Comparison of ENCODE assay signal across 13 mouse cellular contexts in genomic region chr2:112612628-112613027, GRCm38 (mm10).
DNase-seq lines count a peak whose midpoint lies in the region; ATAC-seq and TF ChIP-seq lines count a peak whose summit lies in the region.
"Had no signal": no experiment of that assay in that cellular context is flagged by ENCODE, and none has a peak within 500 bp of the region (broad histone marks: within the 10 kb centered on the region; RNA-seq: fewer than 3 reads in every experiment).

No protein-coding gene starts in this region.

- H3K4me3 ChIP-seq in hindbrain, postnatal 0 days (ENCODE audit: low read length) = no peak overlapping the region
- no peak overlapping the region for H3K4me3 ChIP-seq in hindbrain, embryonic 10.5 days
- no peak overlapping the region for H3K4me3 ChIP-seq in lung, postnatal 0 days (ENCODE audit: low read depth, low read length)
- H3K4me3 ChIP-seq: heart, embryonic 13.5 days; midbrain, embryonic 13.5 days had no signal

- no peak for DNase-seq in hindbrain, postnatal 0 days (ENCODE audit: low spot score)
- no peak for DNase-seq in hindbrain, embryonic 10.5 days (ENCODE audit: low spot score)
- DNase-seq in lung, postnatal 0 days (ENCODE audit: low spot score) = no peak
- no peak for DNase-seq in lung, postnatal 10 days
- DNase-seq in Muller cell, postnatal 12 days (ENCODE audit: inconsistent ontology term) = peak; percentile 11
- DNase-seq in urinary bladder, postnatal 36 days (ENCODE audit: low spot score in 2 of 2) = no peak
- DNase-seq: adrenal gland, postnatal 14 days; kidney, postnatal 4 days; thymus, postnatal 25 days had no signal

- WGBS in hindbrain, postnatal 0 days = 82% methylated on average over 3 of the region's 3 CpGs
- 83% methylated on average over 3 of the region's 3 CpGs for WGBS in hindbrain, embryonic 10.5 days
- 81% methylated on average over 3 of the region's 3 CpGs for WGBS in lung, postnatal 0 days

- H3K4me2 ChIP-seq in hindbrain, postnatal 0 days (ENCODE audit: low read depth, low read length) = no peak overlapping the region
- H3K4me2 ChIP-seq in lung, postnatal 0 days (replicated peaks; ENCODE audit: low read depth, low read length) = no peak overlapping the region
- H3K4me2 ChIP-seq: heart, embryonic 13.5 days; hindbrain, embryonic 14.5 days; midbrain, embryonic 13.5 days had no signal

- no peak for TF ChIP-seq EP300 in lung, postnatal 0 days (IDR thresholded peaks at IDR 0.05)

- H3K27me3 ChIP-seq in hindbrain, postnatal 0 days (ENCODE audit: insufficient read depth, low read length) = no peaks in the 10 kb centered on the region
- H3K27me3 ChIP-seq in hindbrain, embryonic 10.5 days (ENCODE audit: insufficient read depth, poor library complexity, severe bottlenecking) = no peaks in the 10 kb centered on the region
- H3K27me3 ChIP-seq in lung, postnatal 0 days (replicated peaks; ENCODE audit: insufficient read depth, low read length) = no peaks in the 10 kb centered on the region
- H3K27me3 ChIP-seq: heart, embryonic 13.5 days; midbrain, embryonic 13.5 days had no signal

- no peaks in the 10 kb centered on the region for H3K9me3 ChIP-seq in hindbrain, postnatal 0 days (ENCODE audit: low read length)
- H3K9me3 ChIP-seq in hindbrain, embryonic 10.5 days = no peaks in the 10 kb centered on the region
- no peaks in the 10 kb centered on the region for H3K9me3 ChIP-seq in lung, postnatal 0 days (ENCODE audit: low read length)
- H3K9me3 ChIP-seq: midbrain, embryonic 13.5 days had no signal

- no peaks in the 10 kb centered on the region for H3K36me3 ChIP-seq in hindbrain, postnatal 0 days (ENCODE audit: insufficient read depth, low read length)
- H3K36me3 ChIP-seq in hindbrain, embryonic 10.5 days = no peaks in the 10 kb centered on the region
- no peaks in the 10 kb centered on the region for H3K36me3 ChIP-seq in lung, postnatal 0 days (ENCODE audit: insufficient read depth, low read length)
- H3K36me3 ChIP-seq: heart, embryonic 13.5 days; midbrain, embryonic 13.5 days had no signal

- peak; percentile 23 for TF ChIP-seq CTCF in hindbrain, postnatal 0 days (IDR thresholded peaks at IDR 0.05; ENCODE audit: low read depth)
- TF ChIP-seq CTCF in lung, postnatal 0 days (IDR thresholded peaks at IDR 0.05) = peak; percentile 41

- no peak for ATAC-seq in hindbrain, postnatal 0 days
- no peak for ATAC-seq in lung, postnatal 0 days
- no peak for ATAC-seq in erythroblast, adult 5-6 weeks (replicated peaks; ENCODE audit: low FRiP score, poor library complexity, severe bottlenecking)
- ATAC-seq: midbrain, embryonic 13.5 days had no signal

- no peak overlapping the region for H3K27ac ChIP-seq in hindbrain, postnatal 0 days
- no peak overlapping the region for H3K27ac ChIP-seq in hindbrain, embryonic 10.5 days
- no peak overlapping the region for H3K27ac ChIP-seq in lung, postnatal 0 days (ENCODE audit: low read length)
- H3K27ac ChIP-seq: heart, embryonic 13.5 days; hindbrain, embryonic 14.5 days; midbrain, embryonic 13.5 days had no signal

- H3K9ac ChIP-seq in hindbrain, postnatal 0 days (replicated peaks; ENCODE audit: low read length) = no peak overlapping the region
- no peak overlapping the region for H3K9ac ChIP-seq in lung, postnatal 0 days (replicated peaks; ENCODE audit: low read depth)
- H3K9ac ChIP-seq: heart, embryonic 13.5 days; hindbrain, embryonic 14.5 days; midbrain, embryonic 13.5 days had no signal

- H3K4me1 ChIP-seq in hindbrain, postnatal 0 days (ENCODE audit: insufficient read depth, low read length) = no peaks in the 10 kb centered on the region
- no peaks in the 10 kb centered on the region for H3K4me1 ChIP-seq in hindbrain, embryonic 10.5 days (replicated peaks)
- H3K4me1 ChIP-seq in lung, postnatal 0 days (ENCODE audit: insufficient read depth, low read depth, low read length) = no peaks in the 10 kb centered on the region
- H3K4me1 ChIP-seq: heart, embryonic 13.5 days; midbrain, embryonic 13.5 days had no signal
